Mouse (Mus musculus) midbrain, embryonic 11.5 days (tissue): ENCODE measurements at regions not wholly inside any gene's neighbourhood (a gene's known extent, or its start where the extent isn't known, plus 50 kb on each side); places are given as distances from the start of the nearest gene placed in this dataset. TPM values are rescaled to one million over a fixed set of nuclear protein-coding genes. Genes with fewer than 3 reads are reported as not detected.

Source experiments
- ATAC-seq: fragments of 200-750 bp; cut with Nextera tagmentation; 2 replicates; pipeline ENCODE4 v1.8.0; 2017; ENCODE audit warnings: moderate TSS enrichment, moderate library complexity; ENCODE audit not compliant: low FRiP score
- DNase-seq: peaks from one replicate; pipeline ENCODE4 v3.0.0; 2015; ENCODE audit warnings: low spot score; ENCODE audit errors: missing footprints
- H3K27ac ChIP-seq: fragments of 300-500 bp; sonication (generic); 2 replicates; pipeline ENCODE4 v1.5.1; 2014; ENCODE audit warnings: low read depth, low read length
- H3K27me3 ChIP-seq: fragments of 300-500 bp; sonication (generic); 2 replicates; pipeline ENCODE4 v1.6.1; 2014; ENCODE audit warnings: mild to moderate bottlenecking, low read length, moderate library complexity, mixed read lengths; ENCODE audit not compliant: control insufficient read depth, insufficient read depth
- H3K36me3 ChIP-seq: fragments of 300-500 bp; sonication (generic); 2 replicates; pipeline ENCODE4 v1.6.1; 2014; ENCODE audit warnings: mild to moderate bottlenecking, low read length, moderate library complexity, mixed read lengths; ENCODE audit not compliant: control insufficient read depth, insufficient read depth
- H3K4me1 ChIP-seq: fragments of 300-500 bp; sonication (generic); 2 replicates; pipeline ENCODE4 v1.6.1; 2014; ENCODE audit warnings: low read length; ENCODE audit not compliant: control insufficient read depth, insufficient read depth
- H3K4me2 ChIP-seq: fragments of 300-500 bp; sonication (generic); 2 replicates; pipeline ENCODE4 v1.6.1; 2014; ENCODE audit warnings: mild to moderate bottlenecking, moderate library complexity
- H3K4me3 ChIP-seq: fragments of 300-500 bp; sonication (generic); 2 replicates; pipeline ENCODE4 v1.5.1; 2014; ENCODE audit warnings: low read depth, low read length
- H3K9ac ChIP-seq: fragments of 300-500 bp; sonication (generic); 2 replicates; pipeline ENCODE4 v1.6.1; 2014; ENCODE audit warnings: low read length
- H3K9me3 ChIP-seq: fragments of 300-500 bp; sonication (generic); 2 replicates; pipeline ENCODE4 v1.6.1; 2016; ENCODE audit warnings: low read length; ENCODE audit not compliant: control insufficient read depth
- whole genome bisulfite sequencing: fragments of 180-500 bp; shearing (Covaris S2); extraction: QIAGEN DNeasy Blood & Tissue Kit; methylation state at CpG from one replicate; pipeline ENCODE4 v1.1.7; 2014; 5-methylcytosine and 5-hydroxymethylcytosine counted together
- microRNA-seq: library from miRNA; unstranded; fragments of <30 nt; microRNA quantifications from one replicate; pipeline ENCODE4, GENCODE M21; 2017

GRCm38 (mm10) chr4:137104447-137105044 lies 55.9 kb upstream of the Zbtb40 start:
- no peak for ATAC-seq
- no peaks in the 10 kb centered on the region for H3K36me3 ChIP-seq
- H3K27me3 ChIP-seq, result no peaks in the 10 kb centered on the region
- no peaks in the 10 kb centered on the region for H3K9me3 ChIP-seq
- H3K9ac ChIP-seq, result no peak overlapping the region
- WGBS, result 82% methylated on average over 10 of the region's 10 CpGs
- DNase-seq, result no peak
- no peaks in the 10 kb centered on the region for H3K4me1 ChIP-seq
- H3K4me2 ChIP-seq, result no peak overlapping the region
- no peak overlapping the region for H3K4me3 ChIP-seq
- no peak overlapping the region for H3K27ac ChIP-seq

GRCm38 (mm10) chr4:137101169-137101568 lies 52.6 kb upstream of the Zbtb40 start:
- Histone ChIP-seq H3K4me3 (no peak overlapping the region), H3K9me3 (no peaks in the 10 kb centered on the region)

GRCm38 (mm10) chr4:137100756-137101155 lies 52.2 kb upstream of the Zbtb40 start:
- ATAC-seq, result no peak
- H3K36me3 ChIP-seq, result no peaks in the 10 kb centered on the region
- no peaks in the 10 kb centered on the region for H3K27me3 ChIP-seq
- H3K9me3 ChIP-seq, result no peaks in the 10 kb centered on the region
- DNase-seq, result peak; percentile 21
- H3K27ac ChIP-seq, result no peak overlapping the region
- no peak overlapping the region for H3K4me3 ChIP-seq
- H3K4me1 ChIP-seq, result no peaks in the 10 kb centered on the region
- H3K4me2 ChIP-seq, result no peak overlapping the region
- 96% methylated on average over 4 of the region's 4 CpGs for WGBS
- H3K9ac ChIP-seq, result no peak overlapping the region

More at GRCm38 (mm10) chr4:137101169-137101568, 52.6 kb upstream of the Zbtb40 start:
- no peak overlapping the region for H3K9ac ChIP-seq
- no peak for DNase-seq
- H3K4me1 ChIP-seq, result no peaks in the 10 kb centered on the region
- no peak overlapping the region for H3K27ac ChIP-seq
- no peaks in the 10 kb centered on the region for H3K36me3 ChIP-seq
- H3K27me3 ChIP-seq, result no peaks in the 10 kb centered on the region
- 91% methylated on average over 12 of the region's 12 CpGs for WGBS
- H3K4me2 ChIP-seq, result no peak overlapping the region
- ATAC-seq, result no peak

Small RNA genes in the stretch of these regions (microRNA-seq; reads per million reads assigned to microRNA genes)
- gene Gm23263 (not detected), gene Gm25399 (not detected)
